Mouse (Mus musculus) forebrain, embryonic 16.5 days (tissue): Measurements from ENCODE around the gene Gm17455. TPM values are rescaled to one million over a fixed set of nuclear protein-coding genes. Genes with fewer than 3 reads are reported as not detected.

ENCODE experiments used
- ATAC-seq: fragments of 200-750 bp; cut with Nextera tagmentation; 2 replicates; pipeline ENCODE4 v1.8.0; 2017; ENCODE audit warnings: mild to moderate bottlenecking, moderate library complexity
- H3K27ac ChIP-seq: fragments of 300-500 bp; sonication (generic); 2 replicates; pipeline ENCODE4 v1.5.1; 2014; ENCODE audit warnings: low read length, control low read depth
- H3K27me3 ChIP-seq: fragments of 300-500 bp; sonication (generic); replicated peaks from 2 replicates; pipeline ENCODE4 v1.6.1; 2014; ENCODE audit warnings: low read length; ENCODE audit not compliant: control insufficient read depth, insufficient read depth
- H3K36me3 ChIP-seq: fragments of 300-500 bp; sonication (generic); 2 replicates; pipeline ENCODE4 v1.6.1; 2014; ENCODE audit not compliant: control insufficient read depth, insufficient read depth
- H3K4me1 ChIP-seq: fragments of 300-500 bp; sonication (generic); replicated peaks from 2 replicates; pipeline ENCODE4 v1.6.1; 2014; ENCODE audit warnings: low read length; ENCODE audit not compliant: control insufficient read depth, insufficient read depth
- H3K4me2 ChIP-seq: fragments of 300-500 bp; sonication (generic); 2 replicates; pipeline ENCODE4 v1.6.1; 2014; ENCODE audit warnings: mild to moderate bottlenecking, low read length, control low read depth
- H3K4me3 ChIP-seq: fragments of 300-500 bp; sonication (generic); replicated peaks from 2 replicates; pipeline ENCODE4 v1.5.1; 2014; ENCODE audit warnings: mild to moderate bottlenecking, low read length, control low read depth
- H3K9ac ChIP-seq: fragments of 300-500 bp; sonication (generic); replicated peaks from 2 replicates; pipeline ENCODE4 v1.6.1; 2014; ENCODE audit warnings: low read depth, low read length, control low read depth
- H3K9me3 ChIP-seq: fragments of 300-500 bp; sonication (generic); 2 replicates; pipeline ENCODE4 v1.6.1; 2016; ENCODE audit warnings: low read length; ENCODE audit not compliant: control insufficient read depth
- WGBS: fragments of 180-500 bp; shearing (Covaris S2); extraction: QIAGEN DNeasy Blood & Tissue Kit; methylation state at CpG from one replicate; pipeline ENCODE4 v1.1.7; 2014; 5-methylcytosine and 5-hydroxymethylcytosine counted together
- polyA plus RNA-seq: library from polyadenylated mRNA; unstranded; fragments of >200 nt; fragmentation: Nextera tagmentation; extraction: Ambion mirVana; gene quantifications from 2 replicates; pipeline ENCODE4 v1.2.1, GENCODE M21; 2015

Gene Gm17455
- polyA plus RNA-seq, 1 experiment from 2014 or later, result 5.7 TPM

DNA sequence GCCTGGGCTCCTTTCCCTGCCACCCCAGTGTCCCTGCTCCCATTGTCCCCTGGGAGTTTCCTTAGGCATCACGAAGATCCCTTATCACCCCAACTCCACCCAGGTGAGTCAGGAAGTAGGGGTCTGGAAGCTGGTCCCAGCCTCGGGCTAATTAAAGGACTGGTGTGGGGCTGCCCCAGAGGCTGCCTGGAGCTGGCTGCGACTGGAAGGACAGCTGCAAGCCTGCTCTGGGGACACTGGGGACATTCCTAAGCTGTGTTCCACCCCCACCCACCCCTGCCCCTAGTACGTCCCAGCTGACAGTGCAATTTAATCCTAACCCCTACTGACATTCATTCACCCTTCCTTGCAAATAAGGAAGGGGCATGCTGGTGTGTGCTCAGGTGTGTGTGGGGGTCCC, 33.2 kb downstream of the Gm17455 start:
- Histone ChIP-seq H3K4me1 (peaks cover 10% of the 10 kb centered on the region; the same call in 1 of the 2 replicates), H3K9ac (no peak overlapping the region), H3K4me2 (no peak overlapping the region), H3K4me3 (no peak overlapping the region), H3K9me3 (no peaks in the 10 kb centered on the region), H3K27me3 (no peaks in the 10 kb centered on the region), H3K27ac (no peak overlapping the region), H3K36me3 (no peaks in the 10 kb centered on the region)
- ATAC-seq, result no peak
- WGBS, result 34% methylated on average over 4 of the region's 4 CpGs

GRCm38 (mm10) chr10:60442321-60442720, 42.8 kb downstream of the Gm17455 start:
- H3K27me3 ChIP-seq, result no peaks in the 10 kb centered on the region
- 80% methylated on average over 4 of the region's 4 CpGs for WGBS

GRCm38 (mm10) chr10:60443078-60443477, 43.6 kb downstream of the Gm17455 start:
- Histone ChIP-seq H3K27ac (no peak overlapping the region), H3K27me3 (no peaks in the 10 kb centered on the region), H3K4me2 (no peak overlapping the region), H3K9me3 (no peaks in the 10 kb centered on the region), H3K9ac (no peak overlapping the region), H3K4me1 (no peaks in the 10 kb centered on the region), H3K4me3 (no peak overlapping the region), H3K36me3 (no peaks in the 10 kb centered on the region)
- no peak for ATAC-seq
- 0% methylated on average over 2 of the region's 2 CpGs for WGBS

More at GRCm38 (mm10) chr10:60442321-60442720, 42.8 kb downstream of the Gm17455 start:
- H3K4me1 ChIP-seq, result no peaks in the 10 kb centered on the region
- no peaks in the 10 kb centered on the region for H3K36me3 ChIP-seq
- H3K9ac ChIP-seq, result no peak overlapping the region
- ATAC-seq, result no peak
- no peak overlapping the region for H3K4me3 ChIP-seq
- H3K27ac ChIP-seq, result no peak overlapping the region
- H3K4me2 ChIP-seq, result no peak overlapping the region
- H3K9me3 ChIP-seq, result no peaks in the 10 kb centered on the region

GRCm38 (mm10) chr10:60445031-60445593, 45.6 kb downstream of the Gm17455 start:
- Histone ChIP-seq H3K27ac (no peak overlapping the region), H3K9me3 (no peaks in the 10 kb centered on the region), H3K4me1 (no peaks in the 10 kb centered on the region), H3K4me2 (no peak overlapping the region), H3K4me3 (no peak overlapping the region), H3K36me3 (no peaks in the 10 kb centered on the region), H3K27me3 (no peaks in the 10 kb centered on the region), H3K9ac (no peak overlapping the region)
- ATAC-seq, result no peak
- 60% methylated on average over 8 of the region's 8 CpGs for whole genome bisulfite sequencing

GRCm38 (mm10) chr10:60447186-60447585, 47.7 kb downstream of the Gm17455 start:
- 80% methylated on average over 12 of the region's 12 CpGs for whole genome bisulfite sequencing
- no peak overlapping the region for H3K9ac ChIP-seq
- no peak overlapping the region for H3K4me3 ChIP-seq
- no peaks in the 10 kb centered on the region for H3K4me1 ChIP-seq
- no peaks in the 10 kb centered on the region for H3K9me3 ChIP-seq
- no peak overlapping the region for H3K27ac ChIP-seq
- no peaks in the 10 kb centered on the region for H3K36me3 ChIP-seq
- H3K27me3 ChIP-seq, result no peaks in the 10 kb centered on the region
- no peak overlapping the region for H3K4me2 ChIP-seq
- no peak for ATAC-seq

Other genes starting within 250 kb of the Gm17455 start
- gene Chst3, start 180.5 kb upstream of the Gm17455 start, polyA plus RNA-seq, result 0.83 and 0.90 TPM in 2 replicates
- 165 and 223 TPM in 2 replicates for gene Psap, start 122.1 kb upstream of the Gm17455 start, polyA plus RNA-seq
- 1.9 and 2.8 TPM in 2 replicates for gene Vsir, start 52.9 kb upstream of the Gm17455 start, polyA plus RNA-seq